Mouse (Mus musculus): Measurements from ENCODE around the gene Olfr492. TPM values are rescaled to one million over a fixed set of nuclear protein-coding genes. Genes with fewer than 3 reads are reported as not detected.

Gene Olfr492
- not detected in 2 replicates for polyA plus RNA-seq (2015; fragmentation: Nextera tagmentation; extraction: Ambion mirVana)

GRCm38 (mm10) chr7:108323574-108323973 is at the start of gene Olfr492:
Gene Olfr492, minus strand, starts transcription at chr7:108323674.
- Histone ChIP-seq H3K36me3 (no peaks in the 10 kb centered on the region), H3K4me3 (replicated peaks) (no peak within 1 kb of the TSS), H3K27ac (no peak within 1 kb of the TSS), H3K4me2 (no peak within 1 kb of the TSS), H3K4me1 (no peaks in the 10 kb centered on the region), H3K9ac (no peak within 1 kb of the TSS), H3K9me3 (no peaks in the 10 kb centered on the region), H3K27me3 (replicated peaks) (no peaks in the 10 kb centered on the region)
- WGBS: 77% methylated on average over 2 of the region's 2 CpGs
- ATAC-seq (ENCODE audit: insufficient read depth, low FRiP score, low read depth): no peak

DNA sequence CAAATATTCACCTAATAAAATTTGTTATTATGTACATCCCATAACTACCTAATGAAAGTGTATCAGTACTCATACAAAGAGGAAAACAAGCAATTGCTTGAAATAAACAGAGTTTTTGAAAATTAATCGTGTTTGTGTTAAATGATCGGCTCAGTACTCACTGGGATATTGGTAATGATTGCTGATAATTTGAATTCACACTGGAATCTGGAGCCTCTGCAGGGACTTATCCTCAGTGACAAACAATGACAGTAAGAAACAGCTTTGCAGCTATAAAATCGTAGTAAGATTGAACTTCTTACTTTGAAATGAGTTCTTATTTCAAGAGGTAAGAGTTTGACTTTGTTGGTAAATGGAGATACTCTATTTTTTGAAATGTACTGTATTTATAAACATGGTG is 41.6 kb upstream of the Olfr492 start, which contains the start of gene Olfr494:
Olfr494 (plus strand) TSS at position 301 of the 400 bp plus-strand sequence.
- ATAC-seq (ENCODE audit: insufficient read depth, low FRiP score, low read depth): no peak
- H3K27ac ChIP-seq: no peak within 1 kb of the TSS
- no peaks in the 10 kb centered on the region for H3K27me3 ChIP-seq (replicated peaks)
- no peak within 1 kb of the TSS for H3K4me2 ChIP-seq
- no peak within 1 kb of the TSS for H3K9ac ChIP-seq
- no peak within 1 kb of the TSS for H3K4me3 ChIP-seq (replicated peaks)
- 74% methylated on average over 3 of the region's 3 CpGs for WGBS
- no peaks in the 10 kb centered on the region for H3K9me3 ChIP-seq
- no peaks in the 10 kb centered on the region for H3K36me3 ChIP-seq
- H3K4me1 ChIP-seq: no peaks in the 10 kb centered on the region

GRCm38 (mm10) chr7:108346879-108347278 is 23.4 kb upstream of the Olfr492 start, which contains the start of gene Olfr493:
Gene Olfr493, minus strand, starts transcription at chr7:108346979.
- Histone ChIP-seq H3K27me3 (replicated peaks) (no peaks in the 10 kb centered on the region), H3K9me3 (no peaks in the 10 kb centered on the region), H3K36me3 (no peaks in the 10 kb centered on the region), H3K9ac (no peak within 1 kb of the TSS), H3K4me1 (no peaks in the 10 kb centered on the region), H3K4me2 (no peak within 1 kb of the TSS), H3K27ac (no peak within 1 kb of the TSS), H3K4me3 (replicated peaks) (no peak within 1 kb of the TSS)
- ATAC-seq (ENCODE audit: insufficient read depth, low FRiP score, low read depth): no peak
- WGBS: 80% methylated on average over 1 of the region's 1 CpGs

- H3K27me3 ChIP-seq (replicated peaks): no peaks in the 10 kb centered on the region
- H3K36me3 ChIP-seq: no peaks in the 10 kb centered on the region
- no peak within 1 kb of the TSS for H3K9ac ChIP-seq
- WGBS: 52% methylated on average over 1 of the region's 1 CpGs
- no peak within 1 kb of the TSS for H3K4me2 ChIP-seq
- H3K27ac ChIP-seq: no peak within 1 kb of the TSS
- no peak for ATAC-seq (ENCODE audit: insufficient read depth, low FRiP score, low read depth)
- no peaks in the 10 kb centered on the region for H3K4me1 ChIP-seq
- H3K4me3 ChIP-seq (replicated peaks): no peak within 1 kb of the TSS
- no peaks in the 10 kb centered on the region for H3K9me3 ChIP-seq
Measured at GRCm38 (mm10) chr7:108313151-108313550, 10.3 kb downstream of the Olfr492 start, which contains the start of gene Olfr491. Gene Olfr491, plus strand, starts transcription at chr7:108313451.

DNA sequence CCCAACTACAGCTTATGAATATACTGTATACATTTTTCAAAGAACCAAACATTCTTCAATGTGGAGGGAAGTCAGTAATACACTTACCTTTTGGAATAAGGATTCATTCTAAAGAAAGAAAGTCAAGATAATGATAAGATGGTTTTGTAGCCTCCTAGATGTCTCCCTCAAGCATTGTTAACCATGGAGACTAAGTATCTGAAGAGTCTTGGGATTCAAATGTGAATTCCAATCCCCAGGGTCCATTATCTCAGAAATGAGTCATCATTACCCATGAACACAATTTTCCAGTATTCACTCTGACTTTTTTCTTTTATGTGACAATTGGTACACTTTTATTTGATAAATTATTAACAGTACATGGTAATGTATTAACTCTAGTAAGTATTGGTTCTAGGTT is 34.6 kb downstream of the Olfr492 start, which contains the start of gene Olfr490:
Olfr490 (minus strand) TSS at position 101 of the 400 bp plus-strand sequence.
- H3K27ac ChIP-seq: no peak within 1 kb of the TSS
- H3K9me3 ChIP-seq: no peaks in the 10 kb centered on the region
- no peaks in the 10 kb centered on the region for H3K4me1 ChIP-seq
- no peak within 1 kb of the TSS for H3K9ac ChIP-seq
- H3K36me3 ChIP-seq: no peaks in the 10 kb centered on the region
- no peaks in the 10 kb centered on the region for H3K27me3 ChIP-seq (replicated peaks)
- no peak within 1 kb of the TSS for H3K4me2 ChIP-seq
- H3K4me3 ChIP-seq (replicated peaks): no peak within 1 kb of the TSS
- ATAC-seq (ENCODE audit: insufficient read depth, low FRiP score, low read depth): no peak

Other genes with a start within 250 kb of the Olfr492 start
- not detected in 2 replicates for gene Olfr481, start 243.8 kb downstream of the Olfr492 start, polyA plus RNA-seq (2015; fragmentation: Nextera tagmentation; extraction: Ambion mirVana)
- gene Olfr482, start 226.1 kb downstream of the Olfr492 start, polyA plus RNA-seq (2015; fragmentation: Nextera tagmentation; extraction: Ambion mirVana): 0.24 TPM in 1 of 2 replicates, not detected in the other
- not detected in 2 replicates for gene Olfr483, start 222.8 kb downstream of the Olfr492 start, polyA plus RNA-seq (2015; fragmentation: Nextera tagmentation; extraction: Ambion mirVana)
- not detected in 2 replicates for gene Olfr484, start 196.2 kb downstream of the Olfr492 start, polyA plus RNA-seq (2015; fragmentation: Nextera tagmentation; extraction: Ambion mirVana)
- gene Olfr485, start 163.8 kb downstream of the Olfr492 start, polyA plus RNA-seq (2015; fragmentation: Nextera tagmentation; extraction: Ambion mirVana): not detected in 2 replicates
- not detected in 2 replicates for gene Olfr486, start 150.9 kb downstream of the Olfr492 start, polyA plus RNA-seq (2015; fragmentation: Nextera tagmentation; extraction: Ambion mirVana)
- gene Olfr487, start 109.0 kb downstream of the Olfr492 start, polyA plus RNA-seq (2015; fragmentation: Nextera tagmentation; extraction: Ambion mirVana): not detected in 2 replicates
- not detected in 2 replicates for gene Olfr488, start 65.3 kb downstream of the Olfr492 start, polyA plus RNA-seq (2015; fragmentation: Nextera tagmentation; extraction: Ambion mirVana)
- not detected in 2 replicates for gene Olfr490, start 34.7 kb downstream of the Olfr492 start, polyA plus RNA-seq (2015; fragmentation: Nextera tagmentation; extraction: Ambion mirVana)
- gene Olfr491, start 10.2 kb downstream of the Olfr492 start, polyA plus RNA-seq (2015; fragmentation: Nextera tagmentation; extraction: Ambion mirVana): not detected in 2 replicates
- not detected in 2 replicates for gene Olfr493, start 23.3 kb upstream of the Olfr492 start, polyA plus RNA-seq (2015; fragmentation: Nextera tagmentation; extraction: Ambion mirVana)
- not detected in 2 replicates for gene Olfr494, start 41.7 kb upstream of the Olfr492 start, polyA plus RNA-seq (2015; fragmentation: Nextera tagmentation; extraction: Ambion mirVana)
- gene Olfr495, start 69.5 kb upstream of the Olfr492 start, polyA plus RNA-seq (2015; fragmentation: Nextera tagmentation; extraction: Ambion mirVana): not detected in 2 replicates
- not detected in 2 replicates for gene Olfr497, start 96.7 kb upstream of the Olfr492 start, polyA plus RNA-seq (2015; fragmentation: Nextera tagmentation; extraction: Ambion mirVana)
- not detected in 2 replicates for gene Olfr498, start 141.7 kb upstream of the Olfr492 start, polyA plus RNA-seq (2015; fragmentation: Nextera tagmentation; extraction: Ambion mirVana)
- not detected in 2 replicates for gene Olfr502, start 201.4 kb upstream of the Olfr492 start, polyA plus RNA-seq (2015; fragmentation: Nextera tagmentation; extraction: Ambion mirVana)
- not detected in 2 replicates for gene Olfr503, start 220.9 kb upstream of the Olfr492 start, polyA plus RNA-seq (2015; fragmentation: Nextera tagmentation; extraction: Ambion mirVana)
- not detected in 2 replicates for gene Olfr504, start 242.1 kb upstream of the Olfr492 start, polyA plus RNA-seq (2015; fragmentation: Nextera tagmentation; extraction: Ambion mirVana)

Measured in stomach, embryonic 15.5 days (tissue).